Mouse (Mus musculus): ENCODE results near the gene Atp5s.

- TF ChIP-seq USF1 (IDR thresholded peaks at IDR 0.05; ENCODE audit: low read depth) (no peak), MYOG (IDR thresholded peaks at IDR 0.05; ENCODE audit: control insufficient read depth in 1 of 3, insufficient read depth in 1 of 3, insufficient read length in 2 of 3, low read depth in 2 of 3) (no peak)
Observed at GRCm38 (mm10) chr12:69713628-69714027, 11.1 kb upstream of the Atp5s start.
